Mouse (Mus musculus) neural tube, embryonic 12.5 days (tissue): ENCODE measurements around the gene Abcf1. TPM values are rescaled to one million over a fixed set of nuclear protein-coding genes. Genes with fewer than 3 reads are reported as not detected.

ENCODE experiments used
- ATAC-seq: fragments of 200-750 bp; cut with Nextera tagmentation; 2 replicates; pipeline ENCODE4 v1.8.0; 2017; ENCODE audit warnings: low read depth, mild to moderate bottlenecking, moderate TSS enrichment, moderate library complexity; ENCODE audit not compliant: low FRiP score
- H3K27ac ChIP-seq: fragments of 300-500 bp; sonication (generic); 2 replicates; pipeline ENCODE4 v1.5.1; 2016
- H3K27me3 ChIP-seq: fragments of 300-500 bp; sonication (generic); replicated peaks from 2 replicates; pipeline ENCODE4 v1.6.1; 2016; ENCODE audit warnings: mild to moderate bottlenecking
- H3K36me3 ChIP-seq: fragments of 300-500 bp; sonication (generic); 2 replicates; pipeline ENCODE4 v1.6.1; 2016; ENCODE audit warnings: mild to moderate bottlenecking
- H3K4me1 ChIP-seq: fragments of 300-500 bp; sonication (generic); 2 replicates; pipeline ENCODE4 v1.6.1; 2016
- H3K4me2 ChIP-seq: fragments of 300-500 bp; sonication (generic); replicated peaks from 2 replicates; pipeline ENCODE4 v1.6.1; 2016; ENCODE audit warnings: mild to moderate bottlenecking
- H3K4me3 ChIP-seq: fragments of 300-500 bp; sonication (generic); 2 replicates; pipeline ENCODE4 v1.5.1; 2016
- H3K9ac ChIP-seq: fragments of 300-500 bp; sonication (generic); 2 replicates; pipeline ENCODE4 v1.6.1; 2016; ENCODE audit warnings: mild to moderate bottlenecking
- H3K9me3 ChIP-seq: fragments of 300-500 bp; sonication (generic); 2 replicates; pipeline ENCODE4 v1.6.1; 2016; ENCODE audit warnings: mild to moderate bottlenecking
- WGBS: fragments of 180-500 bp; shearing (Covaris S2); methylation state at CpG from one replicate; pipeline ENCODE4 v1.1.7; 2016; 5-methylcytosine and 5-hydroxymethylcytosine counted together
- polyA plus RNA-seq: library from polyadenylated mRNA; unstranded; fragments of >200 nt; fragmentation: Nextera tagmentation; extraction: Ambion mirVana; gene quantifications from 2 replicates; pipeline ENCODE4 v1.2.1, GENCODE M21; 2016

Gene Abcf1
- polyA plus RNA-seq, 1 experiment from 2014 or later: 105 TPM

GRCm38 (mm10) chr17:35927471-35927870, 42.1 kb downstream of the Abcf1 start:
- H3K4me2 ChIP-seq: no peak overlapping the region
- WGBS: 87% methylated on average over 1 of the region's 1 CpGs
- H3K9ac ChIP-seq: no peak overlapping the region
- H3K4me1 ChIP-seq: 0 out of 2 replicates have a peak, but pooled peaks cover 2% of the 10 kb centered on the region
- H3K9me3 ChIP-seq: no peaks in the 10 kb centered on the region
- H3K27ac ChIP-seq: no peak overlapping the region
- H3K27me3 ChIP-seq: no peaks in the 10 kb centered on the region
- H3K4me3 ChIP-seq: no peak overlapping the region
- peaks cover 82% of the 10 kb centered on the region for H3K36me3 ChIP-seq
- ATAC-seq: no peak

GRCm38 (mm10) chr17:35923281-35923680, 46.3 kb downstream of the Abcf1 start:
- no peak overlapping the region for H3K9ac ChIP-seq
- peaks cover 53% of the 10 kb centered on the region for H3K36me3 ChIP-seq
- H3K4me2 ChIP-seq: no peak overlapping the region
- H3K27ac ChIP-seq: no peak overlapping the region
- H3K4me3 ChIP-seq: no peak overlapping the region
- no peak for ATAC-seq
- peaks cover 29% of the 10 kb centered on the region for H3K4me1 ChIP-seq
- WGBS: 95% methylated on average over 4 of the region's 4 CpGs
- H3K27me3 ChIP-seq: no peaks in the 10 kb centered on the region
- H3K9me3 ChIP-seq: no peaks in the 10 kb centered on the region

GRCm38 (mm10) chr17:35922566-35922965, 47.0 kb downstream of the Abcf1 start:
- Histone ChIP-seq H3K4me3 (no peak overlapping the region), H3K9ac (no peak overlapping the region), H3K27ac (no peak overlapping the region), H3K27me3 (no peaks in the 10 kb centered on the region), H3K9me3 (no peaks in the 10 kb centered on the region), H3K36me3 (peaks cover 46% of the 10 kb centered on the region), H3K4me2 (no peak overlapping the region), H3K4me1 (peaks cover 29% of the 10 kb centered on the region)
- WGBS: 87% methylated on average over 3 of the region's 3 CpGs
- no peak for ATAC-seq

- Histone ChIP-seq H3K9me3 (no peaks in the 10 kb centered on the region), H3K9ac (no peak overlapping the region), H3K27me3 (no peaks in the 10 kb centered on the region), H3K27ac (no peak overlapping the region), H3K4me2 (no peak overlapping the region), H3K4me1 (peaks cover 29% of the 10 kb centered on the region), H3K4me3 (no peak overlapping the region), H3K36me3 (peaks cover 39% of the 10 kb centered on the region)
- WGBS: 85% methylated on average over 4 of the region's 4 CpGs
- ATAC-seq: no peak
These were observed 47.9 kb downstream of the Abcf1 start for GRCm38 (mm10) chr17:35921710-35922109.

GRCm38 (mm10) chr17:35920862-35921562, 48.5 kb downstream of the Abcf1 start:
- Histone ChIP-seq H3K27ac (no peak overlapping the region; the same call in 1 of the 2 replicates), H3K9ac (no peak overlapping the region), H3K36me3 (peaks cover 32% of the 10 kb centered on the region), H3K4me1 (peaks cover 29% of the 10 kb centered on the region), H3K9me3 (no peaks in the 10 kb centered on the region), H3K27me3 (no peaks in the 10 kb centered on the region), H3K4me3 (no peak overlapping the region), H3K4me2 (peak overlapping the region; percentile 74; the same call in 1 of the 2 replicates)
- WGBS: 74% methylated on average over 5 of the region's 5 CpGs
- ATAC-seq: no peak

- H3K27ac ChIP-seq: 0 out of 2 replicates have a peak overlapping the region, but pooled peaks have one; percentile 44
- peaks cover 32% of the 10 kb centered on the region for H3K4me1 ChIP-seq
- H3K9me3 ChIP-seq: no peaks in the 10 kb centered on the region
- no peaks in the 10 kb centered on the region for H3K27me3 ChIP-seq
- WGBS: 84% methylated on average over 1 of the region's 1 CpGs
- H3K9ac ChIP-seq: peak overlapping the region; percentile 72; the same call in 1 of the 2 replicates
- H3K36me3 ChIP-seq: peaks cover 27% of the 10 kb centered on the region
- no peak for ATAC-seq
- H3K4me2 ChIP-seq: peak overlapping the region; percentile 74
- no peak overlapping the region for H3K4me3 ChIP-seq
These were observed 49.2 kb downstream of the Abcf1 start for GRCm38 (mm10) chr17:35920384-35920783.

- WGBS: 51% methylated on average over 6 of the region's 6 CpGs
- no peak for ATAC-seq
- peak overlapping the region; percentile 74 for H3K4me2 ChIP-seq
- H3K9me3 ChIP-seq: no peaks in the 10 kb centered on the region
- H3K27ac ChIP-seq: peak overlapping the region; percentile 44; the same call in 1 of the 2 replicates
- H3K36me3 ChIP-seq: peaks cover 22% of the 10 kb centered on the region
- H3K27me3 ChIP-seq: no peaks in the 10 kb centered on the region
- H3K4me3 ChIP-seq: peak overlapping the region; percentile 71
- H3K4me1 ChIP-seq: peaks cover 34% of the 10 kb centered on the region
- peak overlapping the region; percentile 72 for H3K9ac ChIP-seq
These were observed 49.7 kb downstream of the Abcf1 start for GRCm38 (mm10) chr17:35919864-35920301.

- Histone ChIP-seq H3K27ac (peak overlapping the region; percentile 96), H3K27me3 (no peaks in the 10 kb centered on the region), H3K4me2 (peak overlapping the region; percentile 74), H3K9ac (peak overlapping the region; percentile 98), H3K9me3 (no peaks in the 10 kb centered on the region), H3K4me3 (peak overlapping the region; percentile 71), H3K4me1 (peaks cover 34% of the 10 kb centered on the region), H3K36me3 (peaks cover 16% of the 10 kb centered on the region)
- WGBS: 11% methylated on average over 7 of the region's 7 CpGs
- peak; percentile 31 for ATAC-seq
These were observed 50.4 kb downstream of the Abcf1 start for GRCm38 (mm10) chr17:35919060-35919715.

- WGBS: under 1% methylated on average over 11 of the region's 11 CpGs
- no peaks in the 10 kb centered on the region for H3K27me3 ChIP-seq
- peak overlapping the region; percentile 96 for H3K27ac ChIP-seq
- no peaks in the 10 kb centered on the region for H3K9me3 ChIP-seq
- peaks cover 11% of the 10 kb centered on the region for H3K36me3 ChIP-seq
- peak overlapping the region; percentile 71 for H3K4me3 ChIP-seq
- ATAC-seq: no peak
- H3K4me1 ChIP-seq: peaks cover 34% of the 10 kb centered on the region
- H3K4me2 ChIP-seq: peak overlapping the region; percentile 74
- peak overlapping the region; percentile 98 for H3K9ac ChIP-seq
These were observed 51.1 kb downstream of the Abcf1 start for GRCm38 (mm10) chr17:35918276-35919059.

GRCm38 (mm10) chr17:35917463-35918251, 51.9 kb downstream of the Abcf1 start:
- under 1% methylated on average over 13 of the region's 13 CpGs for WGBS
- peak overlapping the region; percentile 96 for H3K27ac ChIP-seq
- peak overlapping the region; percentile 71 for H3K4me3 ChIP-seq

GRCm38 (mm10) chr17:35917143-35917462, 52.5 kb downstream of the Abcf1 start:
- peak overlapping the region; percentile 98 for H3K9ac ChIP-seq
- WGBS: 0% methylated on average over 8 of the region's 8 CpGs
- peak overlapping the region; percentile 71 for H3K4me3 ChIP-seq
- peak overlapping the region; percentile 96 for H3K27ac ChIP-seq
- H3K9me3 ChIP-seq: no peaks in the 10 kb centered on the region
- no peaks in the 10 kb centered on the region for H3K27me3 ChIP-seq
- ATAC-seq: no peak
- peaks cover 29% of the 10 kb centered on the region for H3K4me1 ChIP-seq
- H3K4me2 ChIP-seq: peak overlapping the region; percentile 74
- H3K36me3 ChIP-seq: peaks cover 8% of the 10 kb centered on the region; the same call in 1 of the 2 replicates

More at GRCm38 (mm10) chr17:35917463-35918251, 51.9 kb downstream of the Abcf1 start:
- no peaks in the 10 kb centered on the region for H3K27me3 ChIP-seq
- peaks cover 34% of the 10 kb centered on the region for H3K4me1 ChIP-seq
- H3K36me3 ChIP-seq: peaks cover 4% of the 10 kb centered on the region; the same call in 1 of the 2 replicates
- peak overlapping the region; percentile 98 for H3K9ac ChIP-seq
- H3K9me3 ChIP-seq: no peaks in the 10 kb centered on the region
- H3K4me2 ChIP-seq: peak overlapping the region; percentile 74
- ATAC-seq: peak; percentile 26; the same call in 1 of the 2 replicates
